Mouse (Mus musculus): ENCODE data around the gene Gbp4.
"Not testable (repeated sequence)": the region's sequence is repeated elsewhere in the genome, so short reads cannot be mapped to it uniquely, and the experiment has no call there.

Gbp4 gene

DNA sequence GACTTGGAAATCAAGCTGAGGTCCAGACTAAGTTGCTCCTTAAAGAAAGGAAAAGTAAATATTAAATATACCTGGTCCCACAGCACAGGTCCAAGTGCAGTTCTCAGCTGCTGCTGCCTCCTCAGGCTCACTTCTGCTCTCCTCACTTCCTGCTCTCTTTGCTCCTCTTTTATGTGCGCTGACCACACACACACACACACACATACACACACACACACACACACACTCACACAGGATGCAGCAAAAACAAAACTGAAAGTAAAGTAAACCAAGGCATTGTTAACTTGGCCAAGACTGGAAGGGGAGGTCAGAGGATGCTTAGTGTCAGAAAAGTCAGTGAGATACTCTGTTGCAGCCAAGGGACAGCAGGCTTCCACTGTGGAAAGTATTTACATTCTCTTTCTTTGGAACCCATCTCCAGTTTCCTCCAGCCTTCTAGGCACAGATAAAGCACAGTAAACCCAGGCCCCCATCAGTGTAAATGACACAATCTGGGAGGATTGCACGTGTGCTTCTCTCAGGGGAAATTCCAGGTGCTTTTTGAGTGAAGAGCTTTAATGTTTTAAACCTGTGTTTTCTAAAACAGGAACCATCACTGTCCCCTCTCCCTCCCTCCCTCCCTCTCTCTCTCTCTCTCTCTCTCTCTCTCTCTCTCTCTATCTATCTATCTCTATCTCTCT, at the start of gene Gbp4, which contains the start of the genes Gbp9 and Gbp8:
Gene Gbp4 (minus strand): TSS at position 178 of the 680 bp plus-strand sequence.
Gene Gbp9 (minus strand): TSS at position 131 of the 680 bp plus-strand sequence.
Gene Gbp8 (minus strand): TSS at position 132 of the 680 bp plus-strand sequence.
- not testable (repeated sequence) for DNase-seq (ENCODE audit: low spot score)

DNA sequence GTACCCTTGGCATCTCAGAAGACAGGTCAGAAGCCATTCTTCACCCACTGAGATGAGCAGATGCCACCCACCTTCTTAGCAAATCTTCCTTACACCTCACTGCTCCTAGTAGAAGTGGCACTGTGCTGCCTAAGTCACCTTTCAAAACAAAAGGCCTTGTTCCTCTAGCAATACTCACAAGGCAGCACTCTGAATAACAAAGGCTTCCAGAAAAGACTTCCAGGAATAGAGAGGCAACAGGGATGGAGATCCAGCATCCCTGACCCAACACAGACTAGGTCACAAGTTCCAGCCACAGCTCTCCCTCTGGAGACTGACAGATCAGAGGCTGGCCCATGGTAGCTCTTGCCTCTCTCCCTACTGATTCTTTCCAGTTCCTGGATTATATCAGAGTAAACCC, 42.1 kb upstream of the Gbp4 start:
- DNase-seq (ENCODE audit: low spot score) = no peak

DNA sequence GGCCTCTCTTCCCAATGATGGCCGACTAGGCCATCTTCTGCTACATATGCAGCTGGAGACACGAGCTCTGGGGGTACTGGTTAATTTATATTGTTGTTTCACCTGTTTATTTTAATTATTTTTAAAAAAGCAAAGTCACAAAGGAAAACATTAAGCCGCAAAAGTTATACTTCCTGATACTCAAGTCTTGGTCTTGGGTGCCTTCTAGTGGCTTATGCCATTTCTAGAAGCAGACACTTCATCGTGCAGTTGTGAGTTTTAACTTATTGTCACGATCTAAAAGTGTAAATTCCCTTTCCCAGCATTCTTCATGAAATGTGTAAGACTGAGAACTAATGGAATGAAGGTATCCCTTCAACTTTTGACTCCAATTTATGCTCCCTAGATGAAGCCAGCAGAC, 17.2 kb upstream of the Gbp4 start:
- DNase-seq (ENCODE audit: low spot score) = no peak

DNA sequence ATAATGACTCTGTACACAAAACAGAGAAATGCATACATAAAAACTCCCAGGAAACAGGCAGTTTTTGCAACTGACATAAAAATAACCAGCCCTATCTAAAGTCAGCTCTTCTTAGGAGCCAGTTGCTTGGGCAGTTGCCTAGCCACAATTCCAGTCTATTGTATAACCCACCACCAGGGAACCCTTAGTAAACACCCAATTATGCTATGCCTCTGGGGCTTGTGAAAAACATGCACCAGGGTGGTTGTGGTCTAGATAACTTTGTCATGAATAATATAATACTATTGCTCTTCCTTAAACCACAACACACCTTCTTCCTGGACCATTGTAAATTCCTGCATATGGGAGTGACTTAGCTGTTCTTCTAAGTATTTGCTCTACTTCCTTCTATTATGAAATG, 14.7 kb upstream of the Gbp4 start:
- no peak for DNase-seq (ENCODE audit: low spot score)

DNA sequence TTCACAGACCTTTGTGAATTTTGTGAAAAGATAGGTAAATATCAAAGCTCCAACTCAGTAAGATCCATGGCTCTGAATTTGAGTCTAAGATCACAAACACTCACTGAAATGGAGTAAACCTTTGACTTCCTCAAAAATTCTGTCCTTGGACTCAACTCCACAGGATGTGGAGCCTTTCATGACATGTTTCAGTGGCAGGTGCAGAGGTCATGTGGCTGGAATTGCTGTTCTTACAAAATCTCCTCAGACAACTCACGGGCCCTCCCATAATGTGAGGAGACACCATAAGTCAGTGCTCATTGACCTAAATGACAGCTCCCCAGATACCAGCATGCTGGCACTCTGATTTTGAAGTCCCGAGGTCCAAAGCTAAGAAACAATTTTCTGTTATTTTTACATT, 8.7 kb upstream of the Gbp4 start:
- not testable (repeated sequence) for DNase-seq (ENCODE audit: low spot score)

DNA sequence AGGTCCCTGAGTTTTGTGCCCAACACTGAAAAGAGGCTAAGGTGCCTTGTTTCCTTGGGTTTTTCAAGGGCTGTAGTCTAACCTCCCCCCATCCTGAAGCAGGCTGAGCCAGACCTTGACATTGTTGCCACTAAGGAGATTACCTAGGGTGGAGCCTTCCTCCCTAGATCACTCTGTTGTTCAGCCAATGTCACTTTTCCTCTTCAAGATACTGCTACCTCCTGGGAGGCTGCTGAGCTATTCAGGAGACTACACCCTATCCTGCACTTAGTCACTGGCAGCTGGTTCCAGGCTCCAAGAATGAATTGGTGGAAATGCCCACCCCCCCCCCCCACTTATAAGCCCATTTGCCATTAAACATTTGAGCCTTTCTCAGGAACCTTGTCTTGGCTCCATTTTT, 7.1 kb upstream of the Gbp4 start:
- no peak for DNase-seq (ENCODE audit: low spot score)

DNA sequence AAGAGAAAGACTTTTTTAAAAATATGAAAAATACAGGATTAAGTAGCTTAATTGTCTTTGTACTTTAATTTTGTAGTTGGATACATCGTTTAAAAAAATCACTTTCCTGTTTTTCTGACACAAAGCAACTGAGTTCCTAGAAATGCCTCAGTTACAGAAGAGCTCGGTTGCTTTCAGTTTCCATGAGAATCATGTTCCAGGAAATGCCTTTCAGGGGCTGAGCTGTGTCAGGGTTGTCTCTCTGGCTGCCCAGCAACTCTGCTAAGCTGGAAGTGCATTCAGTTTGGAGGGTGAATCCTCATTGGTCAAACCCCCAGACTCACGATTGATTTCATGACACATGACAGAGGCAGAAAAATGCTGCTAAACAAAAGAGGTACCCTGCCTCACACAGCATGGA, 6.3 kb upstream of the Gbp4 start:
- DNase-seq (ENCODE audit: low spot score) = not testable (repeated sequence)

DNA sequence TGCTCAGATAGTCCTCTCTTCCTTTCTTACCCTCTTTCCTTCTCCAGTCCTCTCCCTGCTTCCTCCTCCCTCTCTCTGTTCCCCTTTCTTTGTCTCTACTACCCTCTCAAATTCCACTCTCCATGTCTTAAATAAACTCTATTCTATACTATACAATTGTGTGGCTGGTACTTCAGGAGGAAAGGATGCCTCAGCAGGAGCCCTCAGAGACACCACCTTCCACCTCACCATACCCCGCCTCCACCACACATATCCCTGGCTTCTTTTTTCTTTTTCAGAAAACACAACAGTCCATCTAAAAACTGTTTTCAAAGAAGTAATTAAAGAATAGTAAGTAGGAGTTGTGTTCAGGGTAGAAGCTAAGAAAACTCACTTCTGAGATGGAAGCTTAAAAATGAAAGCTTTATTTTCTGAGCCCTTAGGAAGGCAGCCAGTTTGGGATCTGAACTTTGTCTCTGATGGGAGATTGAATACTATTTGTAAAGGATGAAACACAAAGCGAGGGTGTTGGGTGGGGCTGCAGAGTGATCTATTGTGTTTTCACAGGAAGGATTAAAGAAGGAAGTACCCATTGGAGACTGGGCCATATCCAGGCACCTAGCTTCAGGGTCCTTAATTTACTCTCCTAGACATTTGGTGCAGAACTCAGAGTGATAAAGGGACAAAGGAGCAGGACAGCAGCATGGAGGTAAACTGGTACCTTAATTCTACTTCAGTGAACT, 864 bp upstream of the Gbp4 start:
- DNase-seq (ENCODE audit: low spot score) = not testable (repeated sequence)

DNA sequence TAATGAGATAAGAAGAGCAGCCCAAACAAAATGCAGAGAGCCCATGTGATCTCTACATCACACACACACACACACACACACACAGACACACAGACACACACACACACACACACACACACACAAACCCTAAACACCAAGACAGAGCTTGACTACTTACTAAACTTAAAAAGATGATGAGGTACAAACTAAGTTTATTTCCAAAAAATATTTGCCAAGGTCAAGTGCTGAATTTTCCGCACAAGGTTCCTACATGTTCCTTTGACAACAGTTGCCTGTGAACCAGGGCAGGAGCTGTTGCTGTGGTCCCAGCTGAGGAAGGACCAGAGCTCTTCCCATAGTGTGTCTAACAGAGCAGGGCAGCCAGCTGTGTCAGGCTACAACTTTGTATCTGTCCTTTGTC, 480 bp downstream of the Gbp4 start:
- DNase-seq (ENCODE audit: low spot score) = no peak

DNA sequence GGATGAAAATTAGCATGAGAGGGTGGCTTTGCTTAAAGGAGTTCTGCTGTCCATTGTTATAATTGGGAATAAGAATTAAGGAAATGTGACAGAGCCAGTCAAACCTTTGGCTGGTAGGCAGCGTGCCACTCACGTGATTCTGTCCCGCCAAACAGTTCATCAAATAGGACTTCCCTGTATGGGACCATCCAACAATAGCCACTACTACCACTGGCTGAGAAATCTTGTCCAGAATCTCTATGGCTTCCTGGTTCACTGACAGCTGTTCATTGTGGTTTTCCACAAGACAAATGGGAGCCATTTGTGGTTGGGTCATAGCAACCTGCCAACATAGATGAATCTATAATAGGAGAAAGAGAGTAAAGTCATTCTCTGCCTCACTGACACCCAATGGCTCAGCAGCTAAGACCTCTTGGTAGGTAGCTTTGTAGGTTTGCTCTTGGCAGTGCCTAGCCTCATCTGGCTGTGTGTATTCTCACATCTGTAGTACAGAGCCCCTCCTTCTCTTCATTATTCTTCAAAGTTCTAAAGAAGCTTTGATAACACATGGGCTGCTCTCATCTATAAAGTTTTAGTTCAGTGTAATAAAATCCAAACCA, 2.6 kb downstream of the Gbp4 start:
- not testable (repeated sequence) for DNase-seq (ENCODE audit: low spot score)

DNA sequence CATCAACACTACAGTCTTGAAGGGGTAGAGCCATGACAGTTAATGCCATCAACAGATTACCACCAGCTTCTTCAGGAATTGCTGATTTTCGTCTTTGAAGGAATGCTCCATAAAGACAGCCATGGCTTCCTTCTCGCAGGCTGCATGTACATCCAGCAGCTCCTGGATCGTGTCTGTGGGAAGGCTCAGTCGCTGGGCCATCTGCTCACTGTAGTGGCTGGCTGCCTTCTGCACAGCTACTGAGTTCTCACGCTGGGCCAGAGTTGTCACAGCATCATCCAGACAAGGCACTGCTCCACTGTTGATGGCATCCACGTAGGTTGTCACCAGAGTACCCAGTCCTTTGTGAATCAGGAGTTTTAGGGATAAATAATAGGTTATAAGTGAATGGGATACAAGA, 17.7 kb downstream of the Gbp4 start:
- DNase-seq (ENCODE audit: low spot score) = not testable (repeated sequence)

DNA sequence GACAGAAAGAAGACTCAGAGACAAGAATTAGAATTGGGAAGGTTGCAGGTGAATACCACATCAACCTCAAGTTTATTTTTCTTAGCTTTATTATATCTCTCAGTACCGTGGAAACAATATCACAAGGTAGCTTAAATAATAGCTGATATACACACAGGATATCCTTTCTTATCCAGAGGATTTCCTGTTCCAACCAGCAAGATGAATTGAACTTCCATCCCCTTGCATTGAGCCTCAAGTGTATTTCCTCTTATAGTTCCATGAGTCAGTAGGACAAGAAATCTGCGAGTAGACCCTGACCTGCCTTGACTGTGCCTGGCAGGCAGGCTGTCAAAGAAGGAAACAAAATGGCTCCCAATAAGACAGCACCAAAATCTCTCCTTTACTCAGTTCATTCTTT, 23.6 kb downstream of the Gbp4 start:
- no peak for DNase-seq (ENCODE audit: low spot score)

DNA sequence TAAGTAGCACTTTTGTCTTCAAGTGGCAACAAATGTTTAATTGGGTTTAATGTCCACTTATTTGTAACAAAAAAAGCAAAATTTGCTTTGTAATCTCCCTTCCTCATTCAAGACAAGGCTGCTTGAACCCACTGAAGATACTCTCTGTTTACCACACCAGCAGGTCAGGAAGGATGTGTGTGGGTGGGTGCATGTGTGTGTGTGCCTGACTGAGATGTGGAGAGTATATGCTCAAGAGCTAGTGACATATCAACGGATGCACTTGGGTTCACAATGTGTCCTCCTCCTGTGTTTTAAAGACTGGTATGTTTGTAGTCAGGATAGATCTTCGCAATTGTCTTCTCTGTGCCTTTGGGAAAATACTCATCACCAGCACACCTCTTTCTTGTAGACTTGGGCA, 24.7 kb downstream of the Gbp4 start:
- DNase-seq (ENCODE audit: low spot score) = no peak

DNA sequence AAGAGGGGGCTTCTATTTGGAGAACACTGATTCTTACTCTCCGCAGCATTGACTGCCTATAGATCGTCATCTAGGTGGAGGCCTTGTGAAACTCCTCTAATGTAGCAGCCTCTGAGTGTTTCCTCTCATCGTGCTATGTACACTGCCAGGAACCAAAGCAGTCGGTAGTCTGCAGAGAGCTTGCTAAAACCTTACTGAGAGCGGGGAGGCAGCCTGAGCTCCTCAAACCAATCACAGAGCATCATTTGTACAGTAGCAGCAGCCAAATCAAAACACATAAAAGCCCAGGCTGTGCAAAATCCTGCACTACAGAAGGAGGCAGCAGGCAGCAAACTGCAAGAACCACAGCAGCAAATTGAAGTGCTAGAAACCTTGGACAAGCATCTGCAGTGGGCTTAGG, 25.7 kb downstream of the Gbp4 start:
- no peak for DNase-seq (ENCODE audit: low spot score)

DNA sequence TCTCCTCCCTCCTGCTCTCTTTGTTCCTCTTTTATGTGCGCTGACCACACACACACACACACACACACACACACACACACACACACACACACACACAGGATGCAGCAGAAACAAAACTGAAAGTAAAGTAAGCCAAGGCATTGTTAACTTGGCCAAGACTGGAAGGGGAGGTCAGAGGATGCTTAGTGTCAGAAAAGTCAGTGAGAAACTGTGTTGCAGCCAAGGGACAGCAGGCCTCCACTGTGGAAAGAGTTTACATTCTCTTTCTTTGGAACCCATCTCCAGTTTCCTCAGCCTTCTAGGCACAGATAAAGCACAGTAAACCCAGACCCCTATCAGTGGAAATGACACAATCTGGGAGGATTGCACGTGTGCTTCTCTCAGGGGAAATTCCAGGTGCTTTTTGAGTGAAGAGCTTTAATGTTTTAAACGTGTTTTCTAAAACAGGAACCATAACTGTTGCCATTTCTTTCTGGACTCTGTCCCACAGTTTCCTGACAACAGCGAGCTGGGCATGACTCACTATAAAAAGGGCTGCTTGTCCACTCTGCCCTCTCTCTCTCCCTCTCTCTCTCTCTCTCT, 29.0 kb downstream of the Gbp4 start:
- DNase-seq (ENCODE audit: low spot score) = not testable (repeated sequence)

DNA sequence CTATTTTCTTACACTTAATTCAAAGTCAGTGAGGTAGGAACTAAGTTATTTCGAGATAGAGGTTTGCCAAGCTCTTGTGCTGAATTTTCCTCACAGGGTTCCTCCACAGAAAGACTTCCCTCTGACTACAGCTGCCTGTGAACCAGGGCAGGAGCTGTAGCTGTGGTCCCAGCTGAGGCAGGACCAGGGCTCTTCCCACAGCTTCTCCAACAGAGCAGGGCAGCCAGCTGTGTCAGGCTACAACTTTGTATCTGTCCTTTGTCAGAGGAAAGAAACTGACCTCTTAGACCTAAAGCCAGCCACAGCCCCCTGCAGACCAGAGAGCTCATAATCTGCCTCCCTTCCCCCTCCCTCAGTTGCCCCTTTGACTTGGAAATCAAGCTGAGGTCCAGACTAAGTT, 29.6 kb downstream of the Gbp4 start:
- not testable (repeated sequence) for DNase-seq (ENCODE audit: low spot score)

DNA sequence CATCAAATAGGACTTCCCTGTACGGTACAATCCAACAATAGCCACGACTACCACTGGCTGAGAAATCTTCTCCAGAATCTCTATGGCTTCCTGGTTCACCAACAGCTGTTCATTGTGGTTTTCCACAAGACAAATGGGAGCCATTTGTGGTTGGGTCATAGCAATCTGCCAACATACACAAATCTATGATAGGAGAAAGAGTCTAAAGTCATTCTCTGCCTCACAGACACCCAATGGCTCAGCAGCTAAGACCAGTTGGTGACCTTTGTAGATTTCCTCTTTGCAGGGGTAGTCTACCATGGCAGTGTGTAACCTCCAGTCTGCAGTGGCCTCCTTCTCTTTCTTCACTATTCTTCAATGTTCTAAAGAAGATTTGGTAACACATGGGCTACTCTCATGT, 33.7 kb downstream of the Gbp4 start:
- DNase-seq (ENCODE audit: low spot score) = not testable (repeated sequence)

DNA sequence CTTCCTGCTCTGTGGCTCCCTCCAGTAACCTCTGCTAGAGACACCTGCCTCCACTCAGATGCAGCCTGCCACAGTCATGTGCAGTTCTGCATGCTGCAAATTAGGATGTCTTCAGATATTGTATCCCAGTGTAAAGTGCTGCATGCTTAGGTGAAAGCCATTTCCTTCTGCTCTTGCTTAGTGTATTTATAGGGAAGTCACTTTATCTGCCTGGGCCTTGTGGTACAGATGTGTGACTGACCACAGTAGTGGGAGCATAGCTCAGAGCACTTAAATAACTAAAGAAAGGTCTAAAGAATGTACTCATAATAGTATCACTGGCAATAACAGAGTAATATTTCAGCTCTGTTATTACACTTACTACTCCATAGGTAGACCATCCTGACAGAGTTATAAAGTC, 57.5 kb downstream of the Gbp4 start:
- DNase-seq (ENCODE audit: low spot score) = no peak

DNA sequence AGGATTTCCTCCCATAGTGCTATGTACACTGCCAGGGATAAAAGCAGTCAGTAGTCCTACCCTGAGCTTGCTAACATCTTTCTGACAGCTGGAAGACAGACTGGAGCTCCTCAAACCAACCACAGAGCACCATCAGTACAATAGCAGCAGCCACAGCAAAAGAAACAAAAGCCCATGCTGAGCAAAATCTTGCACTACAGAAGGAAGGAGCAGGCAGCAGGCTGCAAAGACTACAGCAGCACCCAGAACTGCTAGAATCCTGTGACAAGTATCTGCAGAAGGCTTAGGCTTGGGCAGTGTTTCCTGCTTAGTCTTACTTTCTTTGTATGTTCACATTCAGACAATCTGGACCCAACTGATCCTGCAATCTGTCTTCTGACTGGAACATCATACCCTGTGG, 71.0 kb downstream of the Gbp4 start:
- DNase-seq (ENCODE audit: low spot score) = not testable (repeated sequence)

Measured in layer of hippocampus, adult 9-10 months (tissue).